Mouse (Mus musculus) stomach, embryonic 15.5 days (tissue): ENCODE measurements at regions not wholly inside any gene's neighbourhood (a gene's known extent, or its start where the extent isn't known, plus 50 kb on each side); places are given as distances from the start of the nearest gene placed in this dataset.
A peak's percentile ranks its signal among the peaks of the same experiment; 100 is the strongest.

ENCODE experiments used
- ATAC-seq: fragments of 200-750 bp; cut with Nextera tagmentation; 2 replicates; pipeline ENCODE4 v1.8.0; 2017; ENCODE audit warnings: low read depth, moderate number of reproducible peaks, moderate TSS enrichment; ENCODE audit not compliant: insufficient read depth, low FRiP score
- H3K27ac ChIP-seq: fragments of 300-500 bp; sonication (generic); 2 replicates; pipeline ENCODE4 v1.5.1; 2015; ENCODE audit warnings: mild to moderate bottlenecking, inconsistent platforms
- H3K27me3 ChIP-seq: fragments of 300-500 bp; sonication (generic); replicated peaks from 2 replicates; pipeline ENCODE4 v1.6.1; 2015; ENCODE audit warnings: inconsistent platforms
- H3K36me3 ChIP-seq: fragments of 300-500 bp; sonication (generic); 2 replicates; pipeline ENCODE4 v1.6.1; 2015; ENCODE audit warnings: inconsistent platforms
- H3K4me1 ChIP-seq: fragments of 300-500 bp; sonication (generic); 2 replicates; pipeline ENCODE4 v1.6.1; 2015; ENCODE audit warnings: inconsistent platforms
- H3K4me2 ChIP-seq: fragments of 300-500 bp; sonication (generic); 2 replicates; pipeline ENCODE4 v1.6.1; 2015; ENCODE audit warnings: mild to moderate bottlenecking, inconsistent platforms
- H3K4me3 ChIP-seq: fragments of 300-500 bp; sonication (generic); replicated peaks from 2 replicates; pipeline ENCODE4 v1.5.1; 2015; ENCODE audit warnings: inconsistent platforms
- H3K9ac ChIP-seq: fragments of 300-500 bp; sonication (generic); 2 replicates; pipeline ENCODE4 v1.6.1; 2015; ENCODE audit warnings: inconsistent platforms
- H3K9me3 ChIP-seq: fragments of 300-500 bp; sonication (generic); 2 replicates; pipeline ENCODE4 v1.6.1; 2016; ENCODE audit warnings: inconsistent platforms
- WGBS: fragments of 180-500 bp; shearing (Covaris S2); methylation state at CpG from one replicate; pipeline ENCODE4 v1.1.7; 2015; 5-methylcytosine and 5-hydroxymethylcytosine counted together

DNA sequence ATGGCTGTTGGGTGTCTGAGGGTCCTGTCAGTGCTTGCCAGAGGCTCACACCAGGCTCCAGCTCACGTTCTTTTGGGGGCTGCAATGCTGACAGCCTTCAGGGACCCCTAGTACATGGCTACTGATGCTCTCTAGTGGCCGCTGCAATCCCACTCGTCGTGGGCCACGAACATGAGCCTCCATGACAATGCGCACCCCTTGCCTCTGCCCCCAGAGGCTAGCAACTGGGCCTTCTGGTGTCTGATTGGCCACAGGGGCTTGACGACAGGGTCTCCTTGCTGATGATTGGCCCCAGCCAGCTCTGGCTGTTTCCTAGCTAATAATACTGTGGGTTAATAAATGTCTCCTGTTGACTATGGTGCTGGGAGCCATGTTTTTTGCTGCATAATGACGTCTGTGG, 61.1 kb downstream of the Rtl1 start:
- 0 out of 2 replicates have a peak, but pooled peaks cover 8% of the 10 kb centered on the region for H3K9me3 ChIP-seq
- H3K9ac ChIP-seq = no peak overlapping the region
- no peak overlapping the region for H3K4me2 ChIP-seq
- 84% methylated on average over 8 of the region's 8 CpGs for WGBS
- no peaks in the 10 kb centered on the region for H3K36me3 ChIP-seq
- H3K27ac ChIP-seq = no peak overlapping the region
- H3K27me3 ChIP-seq = no peaks in the 10 kb centered on the region
- H3K4me3 ChIP-seq = no peak overlapping the region
- no peaks in the 10 kb centered on the region for H3K4me1 ChIP-seq
- ATAC-seq = no peak

DNA sequence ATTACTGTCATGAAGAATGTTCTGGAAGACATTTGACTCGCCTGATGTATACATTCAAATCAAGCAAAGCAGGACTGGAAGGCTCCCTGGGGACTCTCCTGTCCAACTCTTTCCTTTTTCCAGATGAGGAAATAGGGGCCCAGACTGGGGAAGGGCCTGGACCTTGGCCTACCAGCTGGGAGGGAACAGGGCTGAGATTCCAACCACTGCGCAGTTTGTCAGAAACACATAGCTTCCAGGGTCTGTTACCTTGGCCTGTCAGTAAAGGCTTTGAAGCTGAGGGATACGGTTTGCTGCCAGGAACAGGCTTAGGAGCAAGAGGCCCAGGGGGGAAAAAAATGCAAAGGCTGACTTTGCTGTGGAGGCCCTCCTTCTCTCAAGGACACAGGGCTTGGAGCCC, 61.5 kb downstream of the Rtl1 start:
- Histone ChIP-seq H3K4me3 (no peak overlapping the region), H3K4me2 (no peak overlapping the region), H3K9me3 (0 out of 2 replicates have a peak, but pooled peaks cover 8% of the 10 kb centered on the region), H3K27ac (no peak overlapping the region), H3K36me3 (no peaks in the 10 kb centered on the region), H3K9ac (no peak overlapping the region), H3K27me3 (no peaks in the 10 kb centered on the region), H3K4me1 (no peaks in the 10 kb centered on the region)
- 79% methylated on average over 3 of the region's 3 CpGs for WGBS
- ATAC-seq = no peak

DNA sequence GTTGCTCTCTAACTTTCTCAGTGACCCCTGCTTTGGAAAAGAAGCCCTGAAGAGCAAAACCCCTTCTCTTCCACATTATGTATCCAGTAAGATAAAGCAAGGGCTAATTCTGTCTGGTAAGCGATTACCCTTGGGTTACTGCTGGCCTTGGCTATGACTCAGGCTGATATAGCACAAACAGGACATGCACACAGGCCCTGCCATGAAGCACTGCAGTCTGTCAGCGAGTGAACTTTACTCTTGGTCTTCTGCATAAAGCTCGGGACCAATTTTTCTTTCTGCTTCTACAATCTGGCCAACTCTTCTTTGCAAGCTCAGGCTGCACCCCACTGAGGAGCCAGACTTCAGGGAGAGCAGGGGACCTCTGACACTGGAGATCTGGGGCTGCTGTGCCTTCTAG, 63.6 kb downstream of the Rtl1 start:
- no peak overlapping the region for H3K4me3 ChIP-seq
- H3K4me2 ChIP-seq = no peak overlapping the region
- H3K36me3 ChIP-seq = no peaks in the 10 kb centered on the region
- WGBS = 62% methylated on average over 3 of the region's 3 CpGs
- H3K9ac ChIP-seq = no peak overlapping the region
- 0 out of 2 replicates have a peak, but pooled peaks cover 8% of the 10 kb centered on the region for H3K9me3 ChIP-seq
- H3K27me3 ChIP-seq = no peaks in the 10 kb centered on the region
- H3K27ac ChIP-seq = 0 out of 2 replicates have a peak overlapping the region, but pooled peaks have one; percentile 12
- ATAC-seq = no peak
- peaks cover 13% of the 10 kb centered on the region for H3K4me1 ChIP-seq

DNA sequence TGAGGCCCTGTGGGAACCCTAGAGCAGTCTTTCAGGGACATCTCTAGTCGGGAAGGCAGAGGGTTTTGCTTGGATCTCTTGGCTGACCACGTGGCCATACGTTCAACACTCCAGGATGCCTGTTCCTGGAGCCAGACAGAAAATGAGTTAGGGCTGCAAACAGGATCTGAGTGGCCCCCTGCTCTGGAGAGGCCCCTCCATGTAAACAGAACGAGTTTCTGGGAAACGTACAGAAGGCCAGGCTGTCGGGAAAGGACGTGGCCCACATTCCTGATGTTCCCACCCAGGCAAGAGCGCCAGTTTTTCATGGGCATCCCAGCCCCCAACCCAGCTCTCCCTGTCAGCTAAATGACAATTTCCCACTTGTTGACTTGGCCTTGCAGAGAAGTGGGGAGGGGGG, 67.7 kb downstream of the Rtl1 start:
- WGBS = 14% methylated on average over 8 of the region's 8 CpGs
- Histone ChIP-seq H3K9ac (no peak overlapping the region), H3K9me3 (no peaks in the 10 kb centered on the region), H3K27ac (peak overlapping the region; percentile 70), H3K4me2 (no peak overlapping the region), H3K4me1 (peaks cover 14% of the 10 kb centered on the region), H3K36me3 (no peaks in the 10 kb centered on the region), H3K4me3 (no peak overlapping the region), H3K27me3 (no peaks in the 10 kb centered on the region)
- ATAC-seq = no peak

DNA sequence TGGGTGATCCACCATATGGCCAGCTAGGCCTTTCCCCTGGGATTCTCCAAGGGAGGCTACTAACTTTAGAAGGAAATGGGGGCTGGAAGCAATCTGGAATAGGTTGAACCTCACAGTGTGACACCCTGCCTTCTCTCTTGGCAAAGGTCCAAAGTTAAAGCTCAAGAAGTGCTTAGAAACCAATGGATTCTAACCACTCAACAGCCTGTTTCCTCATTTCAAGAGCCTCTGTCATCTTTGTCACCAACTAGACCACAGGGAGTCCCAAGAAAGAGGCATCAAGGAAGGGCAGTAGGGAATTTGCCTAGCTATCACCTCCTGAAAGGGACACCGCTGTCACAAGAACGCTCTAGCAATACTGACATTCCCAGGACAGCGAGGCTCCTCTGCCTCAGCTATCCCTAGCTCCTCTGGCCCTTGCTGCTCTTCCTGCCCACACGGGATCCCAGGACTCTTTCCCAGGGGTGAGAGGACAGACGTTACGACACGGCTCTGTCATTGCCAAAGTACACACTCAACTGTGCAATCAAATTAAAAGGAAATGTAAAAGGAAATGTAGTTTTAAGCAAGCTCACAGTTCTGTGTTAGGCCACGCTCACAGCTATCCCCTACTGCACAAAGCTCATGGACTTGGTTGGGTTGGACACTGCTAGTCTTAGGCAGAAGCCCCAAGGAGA, 68.6 kb downstream of the Rtl1 start:
- WGBS = 75% methylated on average over 8 of the region's 8 CpGs
- Histone ChIP-seq H3K4me3 (no peak overlapping the region), H3K27me3 (no peaks in the 10 kb centered on the region), H3K4me1 (peaks cover 14% of the 10 kb centered on the region), H3K27ac (peak overlapping the region; percentile 70; the same call in 1 of the 2 replicates), H3K9me3 (peaks cover 3% of the 10 kb centered on the region; the same call in 1 of the 2 replicates), H3K9ac (no peak overlapping the region), H3K4me2 (no peak overlapping the region), H3K36me3 (no peaks in the 10 kb centered on the region)
- no peak for ATAC-seq

DNA sequence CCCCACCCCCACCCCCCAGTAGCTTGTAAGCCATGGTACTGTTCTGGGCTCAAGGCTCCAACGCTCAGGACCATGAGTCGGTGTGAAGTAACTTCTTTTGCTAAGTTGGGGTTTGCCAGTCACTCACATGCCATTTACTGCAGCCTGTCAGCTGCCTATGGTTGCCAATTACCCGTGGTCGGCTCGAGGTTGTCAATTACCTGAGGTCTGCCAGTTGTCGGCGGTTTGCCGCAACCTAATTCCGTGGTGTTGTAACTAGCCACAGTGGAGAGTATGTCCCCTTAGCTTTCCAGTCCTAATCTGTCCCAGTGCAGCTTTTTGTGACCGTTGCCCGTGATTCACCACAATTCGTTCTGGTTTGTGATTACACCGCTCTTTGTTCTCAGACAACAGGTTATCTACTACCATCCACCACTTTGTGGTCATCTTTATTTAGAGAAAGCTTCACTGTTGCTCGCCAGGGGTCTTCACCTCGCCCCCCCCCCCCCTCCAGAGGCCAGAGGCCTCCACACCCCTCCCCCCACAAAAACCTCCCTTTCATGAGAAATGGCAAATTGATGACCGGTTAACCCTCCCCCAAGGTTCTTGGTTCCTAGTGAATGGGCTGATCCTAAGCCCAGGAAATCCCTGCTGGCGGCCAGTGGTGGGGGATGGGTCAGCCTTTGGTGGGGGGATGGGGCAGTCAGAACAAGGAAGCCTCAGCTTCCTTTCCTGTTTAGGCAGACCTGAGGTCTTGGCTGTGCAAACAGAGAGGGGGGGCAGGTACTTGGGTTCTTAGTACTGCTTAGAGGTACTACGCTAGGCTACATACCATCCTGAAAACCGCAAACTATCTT, 69.7 kb downstream of the Rtl1 start:
- no peak for ATAC-seq
- WGBS = 60% methylated on average over 19 of the region's 19 CpGs
- no peaks in the 10 kb centered on the region for H3K27me3 ChIP-seq
- H3K27ac ChIP-seq = no peak overlapping the region
- H3K36me3 ChIP-seq = no peaks in the 10 kb centered on the region
- peaks cover 14% of the 10 kb centered on the region for H3K4me1 ChIP-seq
- H3K4me2 ChIP-seq = no peak overlapping the region
- H3K9ac ChIP-seq = no peak overlapping the region
- no peak overlapping the region for H3K4me3 ChIP-seq
- H3K9me3 ChIP-seq = peaks cover 3% of the 10 kb centered on the region; the same call in 1 of the 2 replicates

DNA sequence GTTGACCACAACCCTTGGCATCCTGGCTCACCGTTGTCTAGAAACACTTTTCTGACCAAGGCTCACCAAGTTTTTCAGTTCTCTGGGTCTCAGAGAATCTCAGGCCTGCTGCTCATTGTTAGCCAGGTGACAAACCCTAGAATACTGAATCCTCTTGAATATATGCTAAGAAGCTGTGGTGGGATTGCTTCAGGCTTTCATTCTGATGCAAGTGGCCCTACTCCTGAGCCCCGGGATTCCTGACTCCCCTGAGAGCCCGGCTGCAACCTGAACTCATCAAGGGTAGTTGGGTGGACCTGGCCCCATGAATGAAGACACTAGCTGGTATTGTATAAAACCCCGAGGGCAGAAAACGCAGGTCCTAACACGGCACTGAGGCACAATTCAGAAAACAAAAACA, 70.6 kb downstream of the Rtl1 start:
- ATAC-seq = no peak
- 74% methylated on average over 6 of the region's 6 CpGs for WGBS
- peaks cover 3% of the 10 kb centered on the region; the same call in 1 of the 2 replicates for H3K9me3 ChIP-seq
- no peak overlapping the region for H3K9ac ChIP-seq
- no peaks in the 10 kb centered on the region for H3K36me3 ChIP-seq
- H3K4me2 ChIP-seq = no peak overlapping the region
- peaks cover 14% of the 10 kb centered on the region for H3K4me1 ChIP-seq
- H3K4me3 ChIP-seq = no peak overlapping the region
- H3K27me3 ChIP-seq = no peaks in the 10 kb centered on the region
- H3K27ac ChIP-seq = no peak overlapping the region

DNA sequence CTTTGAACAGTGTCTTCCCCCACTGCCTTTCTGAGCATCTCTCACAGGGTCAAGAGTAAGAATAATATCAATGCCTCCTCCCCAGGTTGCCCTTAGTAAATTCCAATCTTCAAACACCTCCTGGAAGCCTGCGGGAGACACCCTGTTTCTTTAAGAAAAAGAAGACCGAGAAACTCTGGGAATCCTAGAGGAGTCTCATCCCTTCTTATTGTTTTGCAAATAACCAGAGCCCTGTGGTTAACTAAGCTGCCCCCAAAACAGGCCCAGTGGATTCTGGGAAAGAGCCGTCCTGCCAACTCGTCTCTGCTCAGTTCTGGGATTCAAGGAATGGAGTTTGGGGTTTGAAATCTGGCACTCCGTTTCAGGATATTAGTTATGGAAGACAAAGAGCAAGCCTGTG, 71.2 kb downstream of the Rtl1 start:
- Histone ChIP-seq H3K27ac (no peak overlapping the region), H3K27me3 (no peaks in the 10 kb centered on the region), H3K4me1 (peaks cover 16% of the 10 kb centered on the region), H3K36me3 (no peaks in the 10 kb centered on the region), H3K9ac (no peak overlapping the region), H3K4me3 (no peak overlapping the region), H3K4me2 (no peak overlapping the region), H3K9me3 (peaks cover 3% of the 10 kb centered on the region; the same call in 1 of the 2 replicates)
- no peak for ATAC-seq
- WGBS = 65% methylated on average over 5 of the region's 5 CpGs

DNA sequence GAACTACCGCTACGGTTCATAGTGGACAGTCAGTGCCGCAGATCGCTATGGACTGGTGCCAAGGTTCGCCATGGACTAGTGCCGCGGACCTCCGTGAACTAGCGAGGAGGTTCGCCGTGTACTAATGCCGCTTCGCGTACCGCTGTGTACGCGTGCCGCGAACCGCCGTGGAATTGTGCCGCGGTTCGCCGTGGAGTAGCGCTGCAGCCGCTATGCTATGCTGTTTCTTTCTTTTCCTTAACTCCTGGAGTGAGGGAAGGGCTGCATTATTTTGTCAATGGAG, 71.9 kb downstream of the Rtl1 start:
- WGBS = 57% methylated on average over 27 of the region's 27 CpGs
- no peak for ATAC-seq
- Histone ChIP-seq H3K4me1 (peaks cover 23% of the 10 kb centered on the region), H3K9me3 (peaks cover 3% of the 10 kb centered on the region; the same call in 1 of the 2 replicates), H3K27ac (no peak overlapping the region), H3K27me3 (no peaks in the 10 kb centered on the region), H3K9ac (no peak overlapping the region), H3K36me3 (no peaks in the 10 kb centered on the region), H3K4me2 (peak overlapping the region; percentile 52), H3K4me3 (peak overlapping the region; percentile 28)

DNA sequence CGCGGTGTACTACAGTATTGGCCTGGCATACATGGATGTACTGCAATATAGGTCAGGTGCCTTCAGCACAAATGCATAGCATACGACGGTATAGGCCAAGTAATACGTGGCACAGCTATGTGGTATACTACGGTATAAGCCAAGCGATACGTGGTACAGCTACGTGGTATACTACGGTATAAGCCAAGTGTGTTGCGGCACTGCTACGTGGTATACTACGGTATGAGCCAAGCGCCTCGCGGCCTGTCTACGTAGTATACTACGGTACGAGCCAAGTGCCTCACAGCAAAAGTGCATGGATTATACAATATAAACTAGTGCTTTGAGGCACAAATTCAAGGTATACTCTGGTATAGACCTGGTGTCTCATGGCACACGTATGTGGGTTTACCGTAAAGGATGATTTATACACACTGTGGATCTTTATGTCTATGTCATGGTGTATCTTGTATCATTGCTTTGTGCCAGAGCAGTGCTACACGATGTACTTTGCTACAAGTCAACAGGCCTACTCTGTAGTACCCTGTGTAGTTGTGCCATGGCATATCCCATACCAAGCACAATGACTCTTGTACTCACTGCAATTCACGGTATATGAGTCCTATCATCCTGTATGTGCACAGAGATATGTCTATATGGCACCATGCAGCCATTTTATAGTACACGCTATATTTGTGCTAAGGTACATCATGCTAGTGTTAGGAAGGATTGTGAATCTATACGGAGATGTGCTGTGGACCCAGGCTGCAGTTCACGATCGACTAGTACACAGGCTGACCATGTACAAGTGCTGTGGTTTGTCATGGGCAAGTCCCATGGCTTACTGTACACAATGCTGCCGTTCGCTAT, 72.5 kb downstream of the Rtl1 start:
- peaks cover 21% of the 10 kb centered on the region for H3K4me1 ChIP-seq
- H3K36me3 ChIP-seq = no peaks in the 10 kb centered on the region
- peak; percentile 63; the same call in 1 of the 2 replicates for ATAC-seq
- peak overlapping the region; percentile 52 for H3K4me2 ChIP-seq
- WGBS = 68% methylated on average over 29 of the region's 29 CpGs
- H3K27ac ChIP-seq = no peak overlapping the region
- no peak overlapping the region for H3K9ac ChIP-seq
- H3K9me3 ChIP-seq = peaks cover 3% of the 10 kb centered on the region; the same call in 1 of the 2 replicates
- no peaks in the 10 kb centered on the region for H3K27me3 ChIP-seq
- H3K4me3 ChIP-seq = peak overlapping the region; percentile 28

DNA sequence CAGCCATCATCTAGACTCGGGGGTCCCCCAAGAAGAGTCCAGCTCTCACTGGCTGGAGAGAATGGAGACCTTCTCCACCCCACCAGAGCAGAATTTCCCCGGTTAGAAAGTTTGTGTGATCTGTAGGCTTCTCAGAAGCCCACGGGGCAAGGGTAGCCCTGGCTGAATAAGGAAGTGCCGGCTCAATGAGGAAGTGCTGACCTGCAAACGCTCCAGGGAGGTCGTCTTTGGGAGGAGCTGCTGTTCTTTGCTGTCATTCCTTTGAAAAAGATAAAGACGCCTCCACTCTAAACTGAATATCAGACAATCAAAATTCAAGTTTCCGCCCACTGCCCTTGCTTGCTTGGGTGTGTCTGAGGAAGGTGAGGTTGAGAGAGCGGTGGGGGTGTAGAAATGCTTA, 73.0 kb downstream of the Dlk1 start:
- 0 out of 2 replicates have a peak, but pooled peaks cover 11% of the 10 kb centered on the region for H3K4me1 ChIP-seq
- peak overlapping the region; percentile 9 for H3K4me2 ChIP-seq
- no peak overlapping the region for H3K9ac ChIP-seq
- 62% methylated on average over 9 of the region's 9 CpGs for WGBS
- no peaks in the 10 kb centered on the region for H3K27me3 ChIP-seq
- H3K9me3 ChIP-seq = peaks cover 3% of the 10 kb centered on the region; the same call in 1 of the 2 replicates
- no peak overlapping the region for H3K27ac ChIP-seq
- no peak overlapping the region for H3K4me3 ChIP-seq
- ATAC-seq = no peak
- no peaks in the 10 kb centered on the region for H3K36me3 ChIP-seq
